ENCODE assay signal across 13 mouse cellular contexts in genomic region chr4:58934308-58934707, GRCm38 (mm10). TPM values are rescaled to one million over a fixed set of nuclear protein-coding genes. Genes with fewer than 3 reads are reported as not detected.
"Had no signal": no experiment of that assay in that cellular context is flagged by ENCODE, and none has a peak within 500 bp of the region (broad histone marks: within the 10 kb centered on the region; RNA-seq: fewer than 3 reads in every experiment).

No protein-coding gene starts in this region.

- H3K4me2 ChIP-seq: midbrain, embryonic 13.5 days; neural tube, embryonic 13.5 days had no signal

- H3K27ac ChIP-seq: left cerebral cortex, adult 2 months; liver, embryonic 15.5 days; lung, embryonic 15.5 days; midbrain, embryonic 10.5 days; midbrain, embryonic 13.5 days; neural tube, embryonic 13.5 days; stomach, embryonic 15.5 days had no signal

- H3K4me1 ChIP-seq: neural tube, embryonic 13.5 days; stomach, embryonic 15.5 days had no signal

- H3K4me3 ChIP-seq: left cerebral cortex, adult 2 months; liver, embryonic 15.5 days; lung, embryonic 15.5 days; megakaryocyte, embryonic 14.5 days; midbrain, embryonic 10.5 days; midbrain, embryonic 13.5 days; myocyte; neural tube, embryonic 13.5 days; stomach, embryonic 15.5 days had no signal

- H3K36me3 ChIP-seq: liver, embryonic 15.5 days; lung, embryonic 15.5 days; midbrain, embryonic 10.5 days; midbrain, embryonic 13.5 days; neural tube, embryonic 13.5 days; stomach, embryonic 15.5 days had no signal

- H3K27me3 ChIP-seq: lung, embryonic 15.5 days; midbrain, embryonic 13.5 days; neural tube, embryonic 13.5 days; stomach, embryonic 15.5 days had no signal

- DNase-seq: right cerebral cortex, postnatal 25 days; spleen, adult 18-20 months had no signal

- H3K9ac ChIP-seq: liver, embryonic 15.5 days; lung, embryonic 15.5 days; midbrain, embryonic 13.5 days; neural tube, embryonic 13.5 days; stomach, embryonic 15.5 days had no signal

- H3K9me3 ChIP-seq: liver, embryonic 15.5 days; lung, embryonic 15.5 days; megakaryocyte, embryonic 14.5 days; midbrain, embryonic 10.5 days; midbrain, embryonic 13.5 days; neural tube, embryonic 13.5 days; stomach, embryonic 15.5 days had no signal

RNA-seq across cellular contexts. Expression of gene Zkscan16, which starts 9.1 kb away (rescaled TPM):
- total RNA-seq: liver, adult 2 months; monocyte, adult 5-6 weeks had no signal
- polyA plus RNA-seq: liver, adult 2 months; myocyte had no signal
